ENCODE assay signal across 13 mouse cellular contexts in genomic region chr17:26637851-26638250, GRCm38 (mm10). TPM values are rescaled to one million over a fixed set of nuclear protein-coding genes. Genes with fewer than 3 reads are reported as not detected.
DNase-seq lines count a peak whose midpoint lies in the region; ATAC-seq and TF ChIP-seq lines count a peak whose summit lies in the region.
"Had no signal": no experiment of that assay in that cellular context is flagged by ENCODE, and none has a peak within 500 bp of the region (broad histone marks: within the 10 kb centered on the region; RNA-seq: fewer than 3 reads in every experiment).

No protein-coding gene starts in this region.

- DNase-seq in heart, adult 2 months: no peak
- DNase-seq in heart, adult 8-10 months (ENCODE audit: low spot score): no peak
- DNase-seq in midbrain, postnatal 0 days (ENCODE audit: low spot score): no peak
- peak; percentile 75 for DNase-seq in kidney, postnatal 10 days
- DNase-seq in yolk sac, embryonic 10.5 days (ENCODE audit: low spot score): peak; percentile 88
- no peak for DNase-seq in natural killer cell, adult 2 months (ENCODE audit: low spot score in 2 of 2)
- no peak for DNase-seq in left cerebral cortex, adult 8-10 months (ENCODE audit: low spot score in 2 of 2)
- DNase-seq: cerebellum, adult 9-10 months; gastrocnemius, postnatal 25 days; layer of hippocampus, adult 9-11 months had no signal

- no peaks in the 10 kb centered on the region for H3K36me3 ChIP-seq in heart, adult 2 months (ENCODE audit: control insufficient read depth, insufficient read depth, low read length)
- peaks cover 48% of the 10 kb centered on the region for H3K36me3 ChIP-seq in midbrain, embryonic 16.5 days (ENCODE audit: control insufficient read depth, insufficient read depth, low read length)
- H3K36me3 ChIP-seq in midbrain, postnatal 0 days (ENCODE audit: insufficient read depth, low read length): peaks cover 67% of the 10 kb centered on the region

- no peak overlapping the region for H3K4me2 ChIP-seq in midbrain, embryonic 16.5 days (ENCODE audit: low read length)
- no peak overlapping the region for H3K4me2 ChIP-seq in midbrain, postnatal 0 days (ENCODE audit: low read depth, low read length, poor library complexity, severe bottlenecking)
- H3K4me2 ChIP-seq: embryonic facial prominence, embryonic 12.5 days; forebrain, embryonic 13.5 days had no signal

- peaks cover 6% of the 10 kb centered on the region for H3K4me1 ChIP-seq in heart, adult 2 months (ENCODE audit: control insufficient read depth, insufficient read depth, low read length)
- no peaks in the 10 kb centered on the region for H3K4me1 ChIP-seq in midbrain, embryonic 16.5 days (ENCODE audit: control insufficient read depth, insufficient read depth, low read length)
- no peaks in the 10 kb centered on the region for H3K4me1 ChIP-seq in midbrain, postnatal 0 days (ENCODE audit: insufficient read depth, low read length)
- H3K4me1 ChIP-seq: embryonic facial prominence, embryonic 12.5 days; forebrain, embryonic 13.5 days had no signal

- TF ChIP-seq EP300 in heart, adult 2 months (IDR thresholded peaks at IDR 0.05; ENCODE audit: insufficient read depth, low read depth, low read length): no peak

- H3K9ac ChIP-seq in heart, adult 2 months (ENCODE audit: low read depth, low read length): no peak overlapping the region
- H3K9ac ChIP-seq in midbrain, embryonic 16.5 days (ENCODE audit: low read depth, low read length): 0 out of 2 replicates have a peak overlapping the region, but pooled peaks have one; percentile 14
- no peak overlapping the region for H3K9ac ChIP-seq in midbrain, postnatal 0 days (replicated peaks; ENCODE audit: low read length, poor library complexity, severe bottlenecking)
- H3K9ac ChIP-seq: embryonic facial prominence, embryonic 12.5 days; forebrain, embryonic 13.5 days had no signal

- H3K27me3 ChIP-seq in heart, adult 2 months (ENCODE audit: control insufficient read depth, insufficient read depth, low read length): no peaks in the 10 kb centered on the region
- no peaks in the 10 kb centered on the region for H3K27me3 ChIP-seq in midbrain, embryonic 16.5 days (ENCODE audit: control insufficient read depth, insufficient read depth, low read depth, low read length)
- no peaks in the 10 kb centered on the region for H3K27me3 ChIP-seq in midbrain, postnatal 0 days (ENCODE audit: insufficient read depth, low read length)
- H3K27me3 ChIP-seq: embryonic facial prominence, embryonic 12.5 days; forebrain, embryonic 13.5 days had no signal

- TF ChIP-seq CTCF in heart, adult 2 months (IDR thresholded peaks at IDR 0.05): no peak
- TF ChIP-seq CTCF in midbrain, postnatal 0 days (IDR thresholded peaks at IDR 0.05): no peak

- 72% methylated on average over 4 of the region's 4 CpGs for WGBS in heart, adult 2 months
- WGBS in midbrain, embryonic 16.5 days: 89% methylated on average over 4 of the region's 4 CpGs
- 82% methylated on average over 4 of the region's 4 CpGs for WGBS in midbrain, postnatal 0 days

- H3K4me3 ChIP-seq in heart, adult 2 months: no peak overlapping the region
- H3K4me3 ChIP-seq in midbrain, embryonic 16.5 days (ENCODE audit: low read depth, low read length): no peak overlapping the region
- H3K4me3 ChIP-seq in midbrain, postnatal 0 days (ENCODE audit: low read depth, low read length): no peak overlapping the region
- H3K4me3 ChIP-seq: embryonic facial prominence, embryonic 12.5 days; forebrain, embryonic 13.5 days had no signal

- no peaks in the 10 kb centered on the region for H3K79me2 ChIP-seq in heart, adult 2 months (replicated peaks; ENCODE audit: control insufficient read depth, insufficient read depth, low read length)

- peak overlapping the region; percentile 57 for H3K27ac ChIP-seq in heart, adult 2 months
- H3K27ac ChIP-seq in midbrain, embryonic 16.5 days (ENCODE audit: low read length): no peak overlapping the region
- H3K27ac ChIP-seq in midbrain, postnatal 0 days (ENCODE audit: low read depth, low read length): no peak overlapping the region
- H3K27ac ChIP-seq: embryonic facial prominence, embryonic 12.5 days; forebrain, embryonic 13.5 days had no signal

- no peak for TF ChIP-seq POLR2A in heart, adult 2 months (IDR thresholded peaks at IDR 0.05; ENCODE audit: insufficient read depth, low read depth, low read length)

- intact Hi-C loops in heart, adult 2 months (cut with DNase I): loop anchor here (1.0 to 5.0 kb wide), 5 partner anchors 41 to 176 kb away; no protein-coding TSS in a partner anchor

- no peak for ATAC-seq in midbrain, embryonic 16.5 days
- ATAC-seq in midbrain, postnatal 0 days (ENCODE audit: low FRiP score): no peak

- H3K9me3 ChIP-seq in midbrain, embryonic 16.5 days (replicated peaks; ENCODE audit: control insufficient read depth, low read length, poor library complexity, severe bottlenecking): no peaks in the 10 kb centered on the region
- no peaks in the 10 kb centered on the region for H3K9me3 ChIP-seq in midbrain, postnatal 0 days (ENCODE audit: low read length)
- H3K9me3 ChIP-seq: embryonic facial prominence, embryonic 12.5 days; forebrain, embryonic 13.5 days had no signal

RNA-seq across cellular contexts. Expression of gene Atp6v0e, which starts 25.2 kb away (rescaled TPM):
- 10 to 100 TPM; 60.9 to 67.2 TPM for total RNA-seq in heart, adult 2 months (2021)
- 143 and 187 TPM in 2 replicates for polyA plus RNA-seq in heart, adult 2 months (2012; rRNA removed)
- 10 to 100 TPM; 55.2 to 67.1 (median 65.5) TPM for total RNA-seq in heart, adult 8-10 months (2022)
- polyA plus RNA-seq in midbrain, embryonic 16.5 days (2015; fragmentation: Nextera tagmentation; extraction: Ambion mirVana): 77.2 and 83.0 TPM in 2 replicates
- total RNA-seq in midbrain, postnatal 0 days (2014; rRNA removed): 45.0 and 85.3 TPM in 2 replicates
- polyA plus RNA-seq in midbrain, postnatal 0 days (2015; fragmentation: Nextera tagmentation; extraction: Ambion mirVana): 80.6 and 86.8 TPM in 2 replicates
- total RNA-seq in left cerebral cortex, adult 8-10 months (2022): 10 to 100 TPM; 34.5 to 46.9 (median 43.4) TPM

Comparison
In these comparisons a context has a peak if more than half of its experiments do, and no peak if none do; other contexts are left out.
1. DNase-seq: peak in kidney, postnatal 10 days (single experiment) and yolk sac, embryonic 10.5 days (single experiment); none in heart, adult 2 months (0 of 2), heart, adult 8-10 months (single experiment), midbrain, postnatal 0 days (single experiment), natural killer cell, adult 2 months (0 of 2) and left cerebral cortex, adult 8-10 months (0 of 2).